Mouse (Mus musculus) liver, embryonic 16.5 days (tissue): ENCODE data around the gene Zfp366. TPM values are rescaled to one million over a fixed set of nuclear protein-coding genes. Genes with fewer than 3 reads are reported as not detected.
"Not testable (repeated sequence)": the region's sequence is repeated elsewhere in the genome, so short reads cannot be mapped to it uniquely, and the experiment has no call there.

Experiments used
- ATAC-seq: fragments of 200-750 bp; cut with Nextera tagmentation; 2 replicates; pipeline ENCODE4 v1.8.0; 2017; ENCODE audit warnings: low read depth, mild to moderate bottlenecking, moderate number of reproducible peaks, moderate library complexity
- H3K27ac ChIP-seq: fragments of 300-500 bp; sonication (generic); 2 replicates; pipeline ENCODE4 v1.5.1; 2014; ENCODE audit warnings: mild to moderate bottlenecking, low read length
- H3K27me3 ChIP-seq: fragments of 300-500 bp; sonication (generic); 2 replicates; pipeline ENCODE4 v1.6.1; 2014; ENCODE audit warnings: low read depth, low read length, mixed read lengths; ENCODE audit not compliant: control insufficient read depth, insufficient read depth
- H3K36me3 ChIP-seq: fragments of 300-500 bp; sonication (generic); 2 replicates; pipeline ENCODE4 v1.6.1; 2014; ENCODE audit warnings: mild to moderate bottlenecking; ENCODE audit not compliant: control insufficient read depth, insufficient read depth
- H3K4me1 ChIP-seq: fragments of 300-500 bp; sonication (generic); 2 replicates; pipeline ENCODE4 v1.6.1; 2014; ENCODE audit warnings: low read depth, low read length, mixed read lengths; ENCODE audit not compliant: control insufficient read depth
- H3K4me2 ChIP-seq: fragments of 300-500 bp; sonication (generic); 2 replicates; pipeline ENCODE4 v1.6.1; 2014; ENCODE audit warnings: low read depth, low read length, mixed read lengths
- H3K4me3 ChIP-seq: fragments of 300-500 bp; sonication (generic); 2 replicates; pipeline ENCODE4 v1.5.1; 2014; ENCODE audit warnings: low read depth, mild to moderate bottlenecking, low read length
- H3K9ac ChIP-seq: fragments of 300-500 bp; sonication (generic); 2 replicates; pipeline ENCODE4 v1.6.1; 2014; ENCODE audit warnings: low read depth, low read length
- H3K9me3 ChIP-seq: fragments of 300-500 bp; sonication (generic); replicated peaks from 2 replicates; pipeline ENCODE4 v1.6.1; 2016; ENCODE audit warnings: low read length; ENCODE audit not compliant: control insufficient read depth
- WGBS: fragments of 180-500 bp; shearing (Covaris S2); extraction: QIAGEN DNeasy Blood & Tissue Kit; methylation state at CpG from one replicate; pipeline ENCODE4 v1.1.7; 2014; ENCODE audit not compliant: insufficient replicate concordance; 5-methylcytosine and 5-hydroxymethylcytosine counted together
- polyA plus RNA-seq: library from polyadenylated mRNA; unstranded; fragments of >200 nt; fragmentation: Nextera tagmentation; extraction: Ambion mirVana; gene quantifications from 2 replicates; pipeline ENCODE4 v1.2.1, GENCODE M21; 2015

Gene Zfp366
- polyA plus RNA-seq, 1 experiment from 2014 or later = 0.21 TPM

DNA sequence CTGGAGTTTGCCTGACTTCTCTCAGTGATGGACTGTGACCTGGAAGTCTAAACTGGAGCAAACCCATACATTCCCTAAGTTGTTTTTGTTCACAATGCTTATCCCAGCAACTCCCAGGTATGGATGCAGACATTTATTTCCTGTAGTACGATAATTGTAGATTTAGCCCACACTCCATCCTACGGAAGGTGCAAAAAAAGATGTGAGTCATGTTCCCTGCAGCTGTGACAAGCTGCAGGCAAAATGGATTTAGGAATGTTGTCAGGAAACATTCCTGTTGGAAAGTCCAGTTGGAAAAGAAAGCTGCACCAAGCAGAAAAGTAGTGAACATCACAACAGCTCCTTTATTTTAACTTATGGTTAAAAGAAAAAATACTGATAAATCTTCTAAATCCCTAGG, 26.9 kb upstream of the Zfp366 start:
- H3K27me3 ChIP-seq = peaks cover 5% of the 10 kb centered on the region; the same call in 1 of the 2 replicates
- no peak overlapping the region for H3K4me3 ChIP-seq
- no peak overlapping the region for H3K4me2 ChIP-seq
- no peak overlapping the region for H3K9ac ChIP-seq
- no peaks in the 10 kb centered on the region for H3K36me3 ChIP-seq
- no peaks in the 10 kb centered on the region for H3K4me1 ChIP-seq
- 65% methylated on average over 2 of the region's 2 CpGs for whole genome bisulfite sequencing
- ATAC-seq = no peak
- H3K27ac ChIP-seq = no peak overlapping the region
- H3K9me3 ChIP-seq = 0 out of 2 replicates have a peak, but pooled peaks cover 2% of the 10 kb centered on the region

DNA sequence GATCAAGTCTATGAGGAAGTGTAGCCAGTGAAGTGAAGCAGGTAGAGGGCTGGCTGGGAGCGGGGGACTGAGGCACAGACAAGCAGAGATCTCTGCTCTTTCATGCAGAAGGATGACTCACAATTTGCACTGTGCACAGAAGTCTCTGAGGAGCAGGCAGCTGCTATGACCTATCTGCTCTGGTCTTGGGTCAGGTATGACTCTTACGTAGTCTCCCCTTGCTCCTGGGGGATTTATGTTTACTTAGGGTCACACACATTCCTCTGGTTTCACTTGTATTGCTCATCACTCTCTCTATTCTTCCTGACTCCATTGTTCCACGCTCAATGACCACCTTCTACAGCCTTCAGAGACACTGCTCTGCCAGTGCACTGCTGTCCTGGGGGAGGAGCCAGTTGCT, 25.9 kb upstream of the Zfp366 start:
- H3K27me3 ChIP-seq = no peaks in the 10 kb centered on the region
- ATAC-seq = no peak
- WGBS = 52% methylated on average over 3 of the region's 3 CpGs
- H3K27ac ChIP-seq = no peak overlapping the region
- H3K4me1 ChIP-seq = no peaks in the 10 kb centered on the region
- H3K4me2 ChIP-seq = no peak overlapping the region
- 0 out of 2 replicates have a peak, but pooled peaks cover 2% of the 10 kb centered on the region for H3K9me3 ChIP-seq
- H3K9ac ChIP-seq = no peak overlapping the region
- H3K4me3 ChIP-seq = no peak overlapping the region
- no peaks in the 10 kb centered on the region for H3K36me3 ChIP-seq

- whole genome bisulfite sequencing = 56% methylated on average over 4 of the region's 4 CpGs
- Histone ChIP-seq H3K4me2 (no peak overlapping the region), H3K9ac (no peak overlapping the region), H3K27me3 (no peaks in the 10 kb centered on the region), H3K36me3 (no peaks in the 10 kb centered on the region), H3K4me3 (no peak overlapping the region), H3K4me1 (no peaks in the 10 kb centered on the region), H3K9me3 (no peaks in the 10 kb centered on the region), H3K27ac (no peak overlapping the region)
- no peak for ATAC-seq
These were observed 21.6 kb upstream of the Zfp366 start for GRCm38 (mm10) chr13:99163071-99163470.

GRCm38 (mm10) chr13:99163521-99164359, 20.9 kb upstream of the Zfp366 start:
- ATAC-seq = no peak
- H3K4me3 ChIP-seq = no peak overlapping the region
- 25% methylated on average over 10 of the region's 10 CpGs for WGBS

DNA sequence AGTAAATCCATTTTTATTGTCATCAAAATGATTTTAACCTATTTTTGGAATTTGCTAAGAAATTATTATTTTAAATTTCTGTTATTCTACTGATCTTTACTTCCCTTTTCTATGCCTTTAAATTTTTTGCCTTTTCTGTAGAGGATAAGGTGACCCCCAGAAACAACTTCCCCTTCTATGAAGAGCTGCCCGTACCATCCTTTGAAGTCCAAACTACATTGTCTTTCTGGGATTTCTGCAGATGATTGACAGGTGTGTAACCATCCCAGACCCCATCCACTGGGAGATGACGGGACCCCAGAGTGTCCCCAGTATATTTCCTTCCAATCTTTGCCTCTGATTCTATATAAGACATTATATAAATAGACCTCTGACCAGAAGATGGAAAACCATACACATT, 20.3 kb upstream of the Zfp366 start:
- H3K4me1 ChIP-seq = no peaks in the 10 kb centered on the region
- H3K36me3 ChIP-seq = no peaks in the 10 kb centered on the region
- ATAC-seq = no peak
- no peaks in the 10 kb centered on the region for H3K27me3 ChIP-seq
- no peaks in the 10 kb centered on the region for H3K9me3 ChIP-seq
- 24% methylated on average over 2 of the region's 2 CpGs for WGBS
- no peak overlapping the region for H3K9ac ChIP-seq
- no peak overlapping the region for H3K4me2 ChIP-seq
- no peak overlapping the region for H3K4me3 ChIP-seq
- no peak overlapping the region for H3K27ac ChIP-seq

More at GRCm38 (mm10) chr13:99163521-99164359, 20.9 kb upstream of the Zfp366 start:
- Histone ChIP-seq H3K36me3 (no peaks in the 10 kb centered on the region), H3K27ac (no peak overlapping the region), H3K9me3 (no peaks in the 10 kb centered on the region), H3K4me1 (no peaks in the 10 kb centered on the region), H3K4me2 (no peak overlapping the region), H3K9ac (no peak overlapping the region), H3K27me3 (no peaks in the 10 kb centered on the region)

GRCm38 (mm10) chr13:99169401-99169800, 15.2 kb upstream of the Zfp366 start:
- no peak overlapping the region for H3K27ac ChIP-seq
- WGBS = 57% methylated on average over 6 of the region's 6 CpGs
- H3K36me3 ChIP-seq = no peaks in the 10 kb centered on the region

DNA sequence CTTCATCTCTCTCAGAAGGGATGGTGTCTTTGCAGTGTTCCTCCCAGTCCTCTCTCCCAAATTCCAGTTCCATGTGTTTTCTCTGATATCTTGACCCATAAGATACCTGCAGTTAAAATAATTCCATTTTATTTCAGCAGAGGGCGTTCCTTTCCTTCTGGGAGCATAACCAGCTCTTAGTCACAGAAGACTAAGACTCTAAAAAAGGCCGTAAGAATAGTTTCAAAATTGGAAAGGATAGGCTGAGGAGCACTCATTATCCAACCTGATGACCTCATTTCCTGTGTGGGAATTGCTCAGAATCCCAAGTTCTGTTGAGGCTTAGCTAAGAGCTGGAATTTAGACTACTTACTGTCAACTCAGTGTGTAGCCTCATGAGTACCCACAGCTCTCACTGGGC, 14.3 kb upstream of the Zfp366 start:
- H3K4me3 ChIP-seq = no peak overlapping the region
- H3K4me2 ChIP-seq = no peak overlapping the region
- no peaks in the 10 kb centered on the region for H3K27me3 ChIP-seq
- H3K36me3 ChIP-seq = no peaks in the 10 kb centered on the region
- H3K9ac ChIP-seq = no peak overlapping the region
- no peaks in the 10 kb centered on the region for H3K4me1 ChIP-seq
- no peak overlapping the region for H3K27ac ChIP-seq
- H3K9me3 ChIP-seq = no peaks in the 10 kb centered on the region
- 22% methylated on average over 2 of the region's 2 CpGs for WGBS
- no peak for ATAC-seq

More at GRCm38 (mm10) chr13:99169401-99169800, 15.2 kb upstream of the Zfp366 start:
- ATAC-seq = no peak
- Histone ChIP-seq H3K4me1 (no peaks in the 10 kb centered on the region), H3K9me3 (no peaks in the 10 kb centered on the region), H3K4me2 (no peak overlapping the region), H3K4me3 (no peak overlapping the region), H3K27me3 (no peaks in the 10 kb centered on the region), H3K9ac (no peak overlapping the region)

GRCm38 (mm10) chr13:99173849-99174248, 10.8 kb upstream of the Zfp366 start:
- Histone ChIP-seq H3K27me3 (no peaks in the 10 kb centered on the region), H3K4me3 (no peak overlapping the region), H3K36me3 (no peaks in the 10 kb centered on the region), H3K4me2 (no peak overlapping the region), H3K9me3 (no peaks in the 10 kb centered on the region), H3K27ac (no peak overlapping the region), H3K4me1 (no peaks in the 10 kb centered on the region), H3K9ac (no peak overlapping the region)
- ATAC-seq = no peak
- 39% methylated on average over 4 of the region's 4 CpGs for WGBS

GRCm38 (mm10) chr13:99182828-99183227, 1.8 kb upstream of the Zfp366 start:
- 51% methylated on average over 3 of the region's 3 CpGs for WGBS
- not testable (repeated sequence) for H3K9me3 ChIP-seq, H3K36me3 ChIP-seq, H3K27me3 ChIP-seq, H3K9ac ChIP-seq, H3K4me3 ChIP-seq, H3K27ac ChIP-seq, H3K4me1 ChIP-seq, H3K4me2 ChIP-seq, ATAC-seq
